Mouse (Mus musculus) limb, embryonic 13.5 days (tissue): ENCODE results near the gene Cntnap5c. TPM values are rescaled to one million over a fixed set of nuclear protein-coding genes. Genes with fewer than 3 reads are reported as not detected.

Experiments
- ATAC-seq: fragments of 200-750 bp; cut with Nextera tagmentation; 2 replicates; pipeline ENCODE4 v1.8.0; 2017; ENCODE audit warnings: low read depth, moderate number of reproducible peaks, moderate TSS enrichment; ENCODE audit not compliant: low FRiP score
- H3K27ac ChIP-seq: fragments of 300-500 bp; sonication (generic); 2 replicates; pipeline ENCODE4 v1.5.1; 2015; ENCODE audit warnings: inconsistent platforms, mild to moderate bottlenecking, moderate library complexity
- H3K27me3 ChIP-seq: fragments of 300-500 bp; sonication (generic); 2 replicates; pipeline ENCODE4 v1.6.1; 2015; ENCODE audit warnings: mild to moderate bottlenecking, inconsistent platforms
- H3K36me3 ChIP-seq: fragments of 300-500 bp; sonication (generic); 2 replicates; pipeline ENCODE4 v1.6.1; 2015; ENCODE audit warnings: inconsistent platforms, mild to moderate bottlenecking, moderate library complexity
- H3K4me1 ChIP-seq: fragments of 300-500 bp; sonication (generic); 2 replicates; pipeline ENCODE4 v1.6.1; 2015; ENCODE audit warnings: inconsistent platforms
- H3K4me2 ChIP-seq: fragments of 300-500 bp; sonication (generic); replicated peaks from 2 replicates; pipeline ENCODE4 v1.6.1; 2015; ENCODE audit warnings: inconsistent platforms, mild to moderate bottlenecking, moderate library complexity
- H3K4me3 ChIP-seq: fragments of 300-500 bp; sonication (generic); 2 replicates; pipeline ENCODE4 v1.5.1; 2015; ENCODE audit warnings: moderate library complexity, mild to moderate bottlenecking, inconsistent platforms
- H3K9ac ChIP-seq: fragments of 300-500 bp; sonication (generic); 2 replicates; pipeline ENCODE4 v1.6.1; 2015; ENCODE audit warnings: mild to moderate bottlenecking, inconsistent platforms
- H3K9me3 ChIP-seq: fragments of 300-500 bp; sonication (generic); 2 replicates; pipeline ENCODE4 v1.6.1; 2016; ENCODE audit warnings: inconsistent platforms
- WGBS: fragments of 180-500 bp; shearing (Covaris S2); methylation state at CpG from one replicate; pipeline ENCODE4 v1.1.7; 2015; 5-methylcytosine and 5-hydroxymethylcytosine counted together
- polyA plus RNA-seq: library from polyadenylated mRNA; unstranded; fragments of >200 nt; fragmentation: Nextera tagmentation; extraction: Ambion mirVana; gene quantifications from 2 replicates; pipeline ENCODE4 v1.2.1, GENCODE M21; 2015

Gene Cntnap5c
- polyA plus RNA-seq, 1 experiment from 2014 or later = not detected

GRCm38 (mm10) chr17:58408756-58409155, 639.4 kb downstream of the Cntnap5c start:
- Histone ChIP-seq H3K4me1 (no peaks in the 10 kb centered on the region), H3K9me3 (no peaks in the 10 kb centered on the region), H3K9ac (no peak overlapping the region), H3K4me2 (no peak overlapping the region), H3K4me3 (no peak overlapping the region), H3K27ac (no peak overlapping the region), H3K36me3 (no peaks in the 10 kb centered on the region), H3K27me3 (no peaks in the 10 kb centered on the region)
- no peak for ATAC-seq
- 85% methylated on average over 1 of the region's 1 CpGs for WGBS

- ATAC-seq = no peak
- H3K9me3 ChIP-seq = no peaks in the 10 kb centered on the region
- no peaks in the 10 kb centered on the region for H3K4me1 ChIP-seq
- no peak overlapping the region for H3K4me3 ChIP-seq
- H3K27me3 ChIP-seq = no peaks in the 10 kb centered on the region
- H3K27ac ChIP-seq = no peak overlapping the region
- no peak overlapping the region for H3K9ac ChIP-seq
- H3K36me3 ChIP-seq = no peaks in the 10 kb centered on the region
- H3K4me2 ChIP-seq = no peak overlapping the region
These were observed 668.1 kb downstream of the Cntnap5c start for GRCm38 (mm10) chr17:58437443-58437842.

Other genes with a start within 250 kb of the Cntnap5c start
- not detected in 2 replicates for gene Vmn2r120, start 224.1 kb upstream of the Cntnap5c start, polyA plus RNA-seq
- not detected in 2 replicates for gene Gm21834, start 27.4 kb upstream of the Cntnap5c start, polyA plus RNA-seq